Mouse (Mus musculus): ENCODE results near the gene Fkbpl.

GRCm38 (mm10) chr17:34635671-34636070 is 8.9 kb upstream of the Fkbpl start:
- TF ChIP-seq CTCF (IDR thresholded peaks at IDR 0.05; ENCODE audit: control insufficient read depth, insufficient read depth, insufficient read length) (no peak), USF1 (IDR thresholded peaks at IDR 0.05; ENCODE audit: low read depth) (no peak), MYOG (IDR thresholded peaks at IDR 0.05; ENCODE audit: control insufficient read depth, extremely low read depth, insufficient read length) (no peak), MYOD1 (IDR thresholded peaks at IDR 0.05; ENCODE audit: control insufficient read depth, insufficient read length, low read depth) (no peak), MAX (IDR thresholded peaks at IDR 0.05) (no peak), CEBPB (IDR thresholded peaks at IDR 0.05; ENCODE audit: low read depth) (no peak), FOSL1 (IDR thresholded peaks at IDR 0.05; ENCODE audit: insufficient read depth, low read length, poor library complexity, severe bottlenecking) (no peak)

Measured in C2C12 (cell line).